Mouse (Mus musculus) T-helper 1 cell (primary cell): Measurements from ENCODE around the gene Fbxo31.

ENCODE experiments used
- in situ Hi-C: fragments of 300-600 bp; cut with MboI, MseI; formaldehyde crosslinking; loops from one replicate; pipeline ENCODE4 v1.15.1; 2025; ENCODE audit warnings: high pct_unique_total_duplicates

The Fbxo31 gene

DNA sequence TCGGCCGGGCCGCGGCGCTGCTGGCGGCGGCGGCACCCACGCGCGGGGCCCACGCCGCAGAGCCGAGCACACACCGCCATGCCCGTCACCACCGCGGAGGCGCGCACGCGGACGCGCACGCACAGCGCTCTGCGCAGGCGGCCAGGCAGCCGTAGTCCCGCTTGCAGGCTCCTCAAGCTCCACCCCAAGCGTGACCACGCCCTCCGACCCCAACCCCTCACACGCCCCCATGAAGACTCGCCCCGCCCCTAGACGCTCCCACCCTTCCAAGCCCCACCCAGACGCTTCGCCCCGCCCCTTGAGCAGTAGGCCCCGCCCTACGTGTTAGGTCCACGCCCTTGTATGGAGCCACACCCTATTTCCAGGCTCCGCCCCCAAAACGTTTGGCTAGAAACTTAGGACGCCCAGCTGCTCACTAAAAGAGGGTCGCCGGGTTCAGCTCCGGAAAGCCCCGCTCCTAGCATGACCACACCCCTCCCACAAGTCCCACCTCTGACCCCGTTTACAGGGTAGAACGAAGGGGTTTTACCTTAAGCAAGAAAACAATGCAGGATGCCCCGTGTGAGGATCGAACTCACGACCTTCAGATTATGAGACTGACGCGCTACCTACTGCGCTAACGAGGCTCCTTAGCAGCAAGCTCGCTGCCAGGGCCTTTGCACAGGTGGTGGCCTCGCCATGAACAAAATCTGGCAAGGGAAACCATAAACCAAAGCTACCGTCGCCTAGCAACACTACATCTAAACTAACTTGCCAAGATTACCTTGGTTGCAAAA is at the start of gene Fbxo31:
Fbxo31 (minus strand) TSS at position 131 of the 776 bp plus-strand sequence.
- in situ Hi-C loops: loop anchor here (25.0 kb wide), 2 partner anchors 917 to 1983 kb away; partner anchors contain the start of genes Cox4i1, Emc8 and Gm27021

DNA sequence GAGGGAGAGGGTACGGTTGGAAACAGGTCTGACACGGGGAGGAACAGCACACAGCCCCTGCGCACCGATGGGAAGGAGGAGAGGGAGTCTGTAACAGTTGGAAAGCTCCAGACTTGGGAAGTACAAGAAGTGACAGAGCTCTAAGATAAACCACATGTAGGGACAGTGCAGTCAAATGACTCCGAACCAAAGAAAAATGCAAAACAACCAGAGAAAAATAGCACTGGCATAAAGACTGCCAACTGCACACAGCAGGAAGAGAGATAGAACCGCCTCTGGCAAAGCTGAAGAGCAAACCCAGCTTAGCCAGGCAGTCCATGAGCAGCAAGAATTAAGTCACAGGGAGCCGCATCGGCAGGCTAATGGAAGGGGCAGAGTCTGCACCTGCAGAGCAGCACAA is 44.4 kb upstream of the Fbxo31 start:
- in situ Hi-C loops: no loop called here

DNA sequence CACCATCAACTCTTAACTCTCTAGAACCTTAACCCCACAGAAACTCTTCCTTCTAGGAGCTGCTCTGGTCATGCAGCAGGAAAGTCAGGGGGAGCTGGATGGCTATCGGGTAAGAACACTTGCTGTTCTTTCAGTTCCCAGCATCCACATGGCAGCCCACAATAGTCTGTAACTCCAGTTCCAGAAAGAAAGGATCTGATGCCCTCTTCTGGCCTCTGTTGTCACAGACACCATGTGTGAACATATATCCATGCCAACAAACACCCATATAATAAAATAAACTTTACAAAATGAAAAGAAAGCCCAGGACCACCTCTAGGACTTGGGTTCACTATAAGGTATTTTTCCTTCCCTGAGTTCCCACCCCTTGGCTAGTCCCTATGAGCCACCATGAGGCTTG is 43.3 kb upstream of the Fbxo31 start:
- in situ Hi-C loops: no loop called here

DNA sequence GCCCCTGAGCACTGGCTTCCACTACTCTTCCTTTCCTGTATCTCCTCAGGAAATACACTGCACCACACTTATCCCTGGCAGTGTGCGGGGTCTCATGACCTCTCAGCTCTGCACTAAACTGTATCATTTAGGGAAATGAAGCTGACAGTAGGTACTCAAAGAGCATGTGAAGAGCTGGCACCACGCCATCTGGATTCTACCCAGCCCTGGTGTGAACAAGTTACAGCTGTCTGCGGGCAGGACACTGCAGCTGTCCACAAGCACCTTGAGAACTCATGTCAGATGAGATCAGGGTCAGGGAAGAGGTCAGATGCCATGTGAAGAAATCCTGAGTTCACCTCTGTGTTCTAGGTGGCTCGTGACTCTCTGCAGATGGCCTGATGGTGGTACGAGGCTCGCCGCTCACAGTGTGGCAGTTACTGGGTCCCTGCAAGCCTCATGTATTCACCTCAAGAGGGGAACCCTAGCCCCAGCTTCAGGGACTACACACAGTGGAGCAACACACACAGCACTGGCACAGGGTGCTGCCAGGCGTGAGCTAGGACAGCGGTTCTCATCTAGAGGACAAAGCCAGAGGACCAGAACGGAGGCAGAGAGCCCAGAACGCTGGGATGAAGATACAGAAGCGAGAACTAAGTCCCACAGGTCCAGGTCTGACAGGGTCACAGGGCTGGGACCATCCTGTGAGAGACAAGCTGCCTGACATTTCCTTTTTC is 42.4 kb upstream of the Fbxo31 start:
- in situ Hi-C loops: no loop called here

DNA sequence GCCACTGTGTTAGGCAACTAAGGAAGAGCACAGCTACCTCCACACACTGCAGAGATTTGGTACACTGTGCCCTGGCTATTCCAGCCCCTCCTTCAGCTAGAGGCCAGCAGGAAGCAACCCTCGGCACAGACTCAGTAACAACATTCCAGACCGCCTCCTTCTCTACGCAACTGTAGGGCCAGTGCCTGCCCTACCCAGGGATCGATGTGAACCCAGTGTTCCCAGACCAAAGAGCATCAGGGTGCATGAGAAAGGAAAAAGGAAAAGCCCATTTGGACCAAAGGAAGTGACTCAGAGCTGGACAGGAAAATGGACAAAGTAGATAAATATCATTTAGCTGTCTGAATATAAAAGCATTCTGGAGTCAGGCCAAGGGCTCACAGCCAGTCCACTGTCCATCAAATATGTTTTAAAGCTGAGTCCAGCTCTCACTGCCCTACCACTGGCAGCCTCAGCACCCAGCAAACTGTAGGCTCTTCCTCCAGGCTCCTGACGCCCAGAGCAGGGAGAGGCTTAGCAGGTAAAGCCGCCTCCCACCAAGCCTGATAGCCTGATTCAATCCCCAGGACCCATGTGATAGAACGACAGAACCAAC is 40.9 kb upstream of the Fbxo31 start:
- in situ Hi-C loops: no loop called here

DNA sequence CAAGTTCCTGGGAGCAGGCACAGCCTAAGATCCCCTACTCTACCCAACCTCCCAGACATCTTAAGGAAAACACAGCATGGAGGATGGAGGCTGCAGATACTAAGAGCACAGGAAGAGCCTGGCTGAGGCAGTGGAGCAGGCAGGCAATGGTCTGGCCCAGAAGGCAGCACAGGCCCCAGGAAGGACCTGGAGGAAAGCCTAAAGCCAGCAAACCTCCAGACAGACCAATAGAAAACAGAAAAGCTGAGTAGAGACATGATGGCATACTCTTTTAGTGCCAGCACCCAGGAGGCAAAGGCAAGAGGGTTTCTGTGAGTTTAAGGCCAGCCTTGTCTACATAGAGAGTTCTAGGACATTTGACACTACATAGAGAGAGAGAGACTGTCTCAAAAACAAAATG is 34.8 kb upstream of the Fbxo31 start:
- in situ Hi-C loops: no loop called here

DNA sequence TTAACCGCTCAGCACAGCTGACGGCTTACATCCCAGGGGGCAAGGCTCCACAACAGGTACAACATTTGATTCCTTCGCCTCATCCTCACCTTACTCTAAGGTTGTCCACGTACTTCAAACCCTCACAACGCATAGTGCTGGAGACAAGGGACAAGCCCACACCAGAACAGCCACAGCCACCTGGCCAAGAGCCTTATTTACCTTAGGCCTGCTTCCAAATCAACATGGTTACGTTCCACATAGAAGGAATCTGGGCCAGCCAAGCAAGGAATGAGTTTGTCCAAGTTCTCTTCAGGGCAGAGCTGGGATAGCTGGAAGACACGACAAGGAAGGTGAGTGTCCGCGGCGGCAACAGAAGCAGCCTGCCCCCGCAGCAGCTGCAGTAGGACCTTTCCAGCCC is 31.3 kb upstream of the Fbxo31 start:
- in situ Hi-C loops: no loop called here

DNA sequence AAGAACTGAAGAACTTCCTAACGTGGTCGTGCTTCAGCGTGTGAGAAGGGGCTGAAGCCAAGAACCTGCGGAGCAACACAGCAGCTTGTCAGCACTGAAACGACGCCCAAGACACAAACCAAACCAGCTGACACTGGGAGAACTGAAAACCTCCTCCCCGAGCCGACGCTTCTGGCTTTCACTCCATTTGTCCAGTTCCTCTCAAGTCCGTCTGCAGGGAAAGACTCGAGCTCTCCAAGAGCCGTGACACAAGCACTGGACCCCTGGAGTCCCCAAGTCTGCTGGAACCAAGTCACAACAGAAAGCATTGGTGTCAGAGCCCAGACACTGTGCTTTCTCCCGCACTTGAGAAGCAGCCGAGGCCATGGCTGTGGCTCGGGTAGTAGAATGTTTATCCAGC is 30.6 kb upstream of the Fbxo31 start:
- in situ Hi-C loops: no loop called here

DNA sequence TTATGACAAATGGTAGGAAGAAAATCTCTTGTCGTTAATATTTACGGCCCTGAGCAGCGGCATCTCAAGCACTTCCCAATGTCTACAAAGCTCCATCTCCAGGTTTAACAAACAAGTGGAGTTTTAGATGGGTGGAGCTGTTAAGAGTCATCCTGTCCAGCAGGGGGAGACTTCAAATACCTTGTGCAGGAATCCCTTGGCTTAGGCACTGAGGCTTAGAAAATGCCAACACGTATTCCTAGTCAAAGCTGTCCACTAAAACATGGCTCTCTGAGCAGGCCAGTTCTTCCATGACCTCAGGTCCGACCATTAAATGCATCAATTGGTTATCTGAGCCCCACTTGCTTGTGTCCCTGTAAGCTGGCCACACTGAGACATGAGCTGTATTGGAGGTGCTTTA is 29.1 kb upstream of the Fbxo31 start:
- in situ Hi-C loops: no loop called here

DNA sequence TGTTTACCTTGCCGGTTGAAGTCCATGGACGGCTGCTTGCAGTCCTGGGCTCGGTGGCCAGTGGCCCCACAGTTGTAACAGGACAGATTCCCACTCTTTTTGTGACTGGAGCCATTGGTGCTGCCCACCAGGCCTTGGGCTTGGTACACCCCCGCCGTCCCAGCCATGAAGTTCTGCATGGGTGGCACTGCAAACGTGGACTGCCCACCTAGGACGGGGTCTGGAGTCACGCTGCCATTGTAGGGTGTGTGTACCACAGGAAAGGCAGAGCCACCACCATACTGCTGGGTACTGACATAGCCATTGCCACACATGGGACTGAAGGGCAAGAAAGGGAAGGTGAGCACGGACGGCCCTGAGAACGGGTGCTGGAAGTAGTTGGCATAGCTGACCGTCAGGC is 25.2 kb upstream of the Fbxo31 start:
- in situ Hi-C loops: no loop called here

DNA sequence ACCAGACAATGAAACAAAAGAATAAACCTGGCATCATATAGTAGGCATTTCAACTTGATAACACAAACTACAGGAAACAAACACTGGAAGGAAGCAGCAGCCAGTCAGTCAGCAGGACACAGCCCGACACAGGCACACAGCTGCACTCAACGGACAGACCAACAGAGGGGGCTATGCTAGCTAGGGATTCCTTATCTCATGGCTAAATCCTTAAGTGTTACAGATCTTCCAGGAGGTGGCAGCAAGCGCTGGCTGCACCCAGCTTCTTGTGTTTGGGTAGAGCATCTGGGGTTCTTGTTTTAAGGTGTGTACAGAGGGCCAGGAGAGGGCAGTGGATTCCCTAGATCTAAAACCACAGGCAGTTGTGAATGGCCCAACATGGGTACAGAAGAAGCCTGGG is 24.3 kb upstream of the Fbxo31 start:
- in situ Hi-C loops: no loop called here

DNA sequence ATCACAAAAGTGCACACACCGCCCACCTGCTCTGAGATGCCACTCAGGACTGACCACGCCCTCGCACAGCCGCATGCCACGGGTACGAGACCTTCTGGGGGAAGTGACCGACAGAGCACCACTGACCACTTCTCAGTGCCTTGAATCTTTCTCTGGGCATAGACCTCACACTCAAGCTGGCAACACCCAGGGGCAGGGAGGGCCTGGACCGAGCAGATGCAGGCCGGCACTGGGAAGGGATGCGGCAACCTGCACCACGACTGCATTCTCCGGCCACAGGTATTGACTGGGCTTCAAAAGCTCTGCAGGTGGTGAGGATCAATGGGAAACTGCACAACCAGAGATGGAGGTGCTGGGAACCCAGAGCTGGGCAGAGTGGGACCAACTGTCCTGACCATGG is 23.8 kb upstream of the Fbxo31 start:
- in situ Hi-C loops: no loop called here

DNA sequence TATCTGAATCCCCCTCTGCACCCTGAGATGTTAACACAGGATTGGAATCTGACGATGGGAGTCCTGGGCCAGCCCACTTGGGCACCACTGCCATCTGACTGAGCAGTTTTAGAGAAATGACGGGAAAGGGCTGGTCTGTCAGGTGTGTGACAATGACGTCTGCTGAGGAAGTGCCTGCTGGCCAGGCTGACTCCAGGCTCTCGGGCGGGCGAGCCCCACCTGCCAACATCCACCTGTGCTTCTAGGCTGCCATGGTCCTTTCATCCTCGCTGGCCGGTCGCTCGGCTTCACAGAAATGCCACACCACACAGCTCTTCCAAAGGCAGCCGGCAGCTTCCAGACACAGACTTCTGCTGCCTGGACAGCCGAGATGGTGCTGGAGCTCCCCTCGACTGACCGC is 21.2 kb upstream of the Fbxo31 start:
- in situ Hi-C loops: loop anchor here (25.0 kb wide), 2 partner anchors 938 to 1962 kb away; partner anchors contain the start of genes Cox4i1, Emc8 and Gm27021

DNA sequence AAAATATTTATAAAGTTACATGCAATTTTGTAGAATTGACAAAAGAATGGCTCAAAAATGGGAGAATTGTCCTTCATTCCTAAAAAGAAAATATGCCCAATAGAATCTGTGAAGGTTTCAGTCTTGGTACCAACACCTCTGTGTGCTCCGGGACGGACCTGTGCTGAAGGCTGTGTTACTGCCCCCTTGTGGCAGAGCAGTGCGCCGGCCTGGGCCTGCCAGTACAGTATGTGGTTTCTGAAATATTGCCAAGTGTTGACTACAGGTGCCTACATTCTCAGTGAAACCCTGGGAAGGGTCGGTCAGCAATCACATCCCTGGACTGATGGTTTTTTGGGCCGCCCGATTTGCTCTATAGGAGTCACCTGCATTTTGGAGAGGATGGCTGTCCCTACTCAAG is 20.3 kb upstream of the Fbxo31 start:
- in situ Hi-C loops: loop anchor here (25.0 kb wide), 2 partner anchors 937 to 1963 kb away; partner anchors contain the start of genes Cox4i1, Emc8 and Gm27021

DNA sequence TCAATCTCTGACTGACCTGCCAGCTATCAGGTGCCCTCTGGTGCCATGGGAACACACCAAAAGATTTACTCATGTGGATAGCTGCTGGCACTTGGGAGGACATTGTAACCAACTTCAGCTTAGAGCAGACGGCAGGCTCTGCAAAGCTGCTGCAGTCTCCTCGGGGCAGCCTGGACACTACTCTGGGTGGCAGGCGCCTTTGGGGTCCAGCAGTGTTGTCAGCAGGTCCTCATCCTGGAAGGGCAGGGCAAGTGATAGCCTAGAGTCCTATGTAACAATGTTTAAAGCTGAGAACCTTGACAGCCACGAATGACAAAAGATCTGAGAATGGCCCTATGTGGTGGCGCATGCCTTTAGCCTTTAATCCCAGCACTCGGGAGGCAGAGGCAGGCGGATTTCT is 19.6 kb upstream of the Fbxo31 start:
- in situ Hi-C loops: loop anchor here (25.0 kb wide), 2 partner anchors 936 to 1964 kb away; partner anchors contain the start of genes Cox4i1, Emc8 and Gm27021

DNA sequence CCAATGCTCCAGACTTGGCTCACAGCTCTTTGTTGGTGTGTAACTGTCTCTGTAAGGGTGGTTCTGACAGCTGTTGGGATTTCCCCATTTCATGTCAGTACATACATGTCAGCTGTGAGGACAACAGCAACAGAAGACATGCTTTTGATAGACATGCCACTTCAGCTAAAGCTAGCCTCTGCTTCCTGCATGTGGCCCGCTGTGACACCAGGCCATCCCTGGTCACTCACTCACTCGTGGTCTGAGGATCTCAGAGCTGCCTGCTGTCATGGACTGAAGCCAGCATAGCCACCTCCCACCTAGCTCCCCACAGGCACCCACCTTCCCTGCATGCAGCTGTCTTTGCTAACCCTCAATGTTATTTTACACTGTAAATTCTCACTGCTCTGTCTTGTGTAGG is 18.9 kb upstream of the Fbxo31 start:
- in situ Hi-C loops: loop anchor here (25.0 kb wide), 2 partner anchors 935 to 1965 kb away; partner anchors contain the start of genes Cox4i1, Emc8 and Gm27021

DNA sequence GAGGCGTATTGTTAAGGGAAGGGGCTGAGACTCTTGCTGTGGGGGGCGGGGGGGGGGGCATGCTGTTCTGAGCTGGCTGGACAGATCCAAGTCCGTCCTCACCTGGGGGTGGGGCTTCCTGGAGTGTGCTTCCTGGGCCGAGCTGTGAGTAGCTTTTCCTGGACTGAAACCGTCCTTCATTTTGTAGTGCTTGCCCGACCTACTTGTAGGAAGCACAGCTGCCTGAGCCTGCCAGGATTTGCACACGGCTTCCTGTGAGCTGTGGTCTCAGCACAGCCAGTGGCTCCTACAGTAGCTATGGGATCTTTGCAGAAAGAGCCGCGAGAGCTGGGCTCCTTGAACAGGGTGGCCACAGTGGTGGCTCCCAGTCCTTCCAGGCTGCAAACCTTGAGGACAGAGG is 15.4 kb upstream of the Fbxo31 start:
- in situ Hi-C loops: loop anchor here (5.0 to 25.0 kb wide), 3 partner anchors 47 to 1968 kb away; partner anchors contain the start of genes Cox4i1, Emc8 and Gm27021

DNA sequence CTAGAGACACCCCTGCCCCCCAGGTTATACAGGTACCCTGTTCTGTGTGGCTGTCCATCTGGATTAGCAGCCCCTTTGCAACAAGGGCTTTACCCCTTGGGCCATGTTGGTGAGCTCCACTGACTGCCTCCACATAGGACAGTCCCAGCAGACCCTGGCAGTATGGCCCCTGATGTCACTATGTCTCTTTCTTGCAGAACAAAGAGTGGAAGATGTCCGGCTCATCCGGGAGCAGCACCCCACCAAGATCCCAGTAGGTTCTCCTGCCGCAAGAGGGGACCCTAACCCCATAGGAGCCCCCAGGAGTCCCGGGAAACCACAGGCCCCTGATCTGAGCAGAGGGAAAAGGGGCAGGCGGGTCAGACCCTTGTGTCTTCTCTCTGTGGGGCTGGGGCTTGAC is 14.7 kb upstream of the Fbxo31 start:
- in situ Hi-C loops: loop anchor here (5.0 to 25.0 kb wide), 3 partner anchors 46 to 1969 kb away; partner anchors contain the start of genes Cox4i1, Emc8 and Gm27021

DNA sequence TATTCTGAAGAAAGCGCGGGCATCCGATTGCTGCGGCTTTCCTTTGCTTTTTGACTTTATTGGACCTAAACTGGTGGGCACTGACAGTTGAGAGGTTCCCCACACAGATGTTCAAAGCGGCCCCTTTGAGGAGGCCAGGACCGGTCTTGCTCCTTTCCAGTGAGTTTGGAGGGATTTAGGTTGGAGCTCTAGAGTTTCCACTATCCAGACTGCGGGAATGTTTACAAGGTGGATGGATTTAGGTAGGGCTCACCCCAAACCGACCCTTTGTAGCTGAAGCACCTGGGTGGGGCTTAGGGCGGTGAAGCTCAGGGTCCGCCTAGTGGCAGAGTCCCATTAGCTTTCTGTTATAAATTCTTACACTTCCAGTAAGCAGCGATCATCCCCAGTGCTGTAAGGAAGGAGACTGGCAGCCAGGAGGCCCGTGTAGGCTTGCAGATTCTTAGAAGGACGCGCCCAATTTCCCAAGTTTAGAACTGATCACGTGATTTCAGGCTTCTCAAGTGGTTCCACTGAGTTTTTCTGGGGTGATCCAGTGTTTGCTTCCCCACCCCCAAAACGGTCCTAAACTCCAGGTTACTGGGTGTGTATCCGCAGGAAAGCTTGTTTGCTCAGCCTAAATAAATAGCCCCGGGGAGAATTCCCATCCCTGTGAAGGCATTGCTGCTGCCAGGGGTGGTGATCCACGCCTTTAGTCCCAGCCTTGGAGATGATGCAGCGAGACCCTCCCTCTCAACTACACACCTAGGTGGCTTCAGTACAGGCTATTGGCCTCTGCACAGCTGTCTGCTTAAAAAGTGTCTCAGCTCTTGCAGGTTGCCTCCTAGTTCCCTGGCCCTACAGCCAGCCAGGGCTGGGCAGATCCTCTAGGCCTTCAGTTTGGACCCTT is 12.8 kb upstream of the Fbxo31 start:
- in situ Hi-C loops: loop anchor here (5.0 to 25.0 kb wide), 3 partner anchors 44 to 1971 kb away; partner anchors contain the start of genes Cox4i1, Emc8 and Gm27021

DNA sequence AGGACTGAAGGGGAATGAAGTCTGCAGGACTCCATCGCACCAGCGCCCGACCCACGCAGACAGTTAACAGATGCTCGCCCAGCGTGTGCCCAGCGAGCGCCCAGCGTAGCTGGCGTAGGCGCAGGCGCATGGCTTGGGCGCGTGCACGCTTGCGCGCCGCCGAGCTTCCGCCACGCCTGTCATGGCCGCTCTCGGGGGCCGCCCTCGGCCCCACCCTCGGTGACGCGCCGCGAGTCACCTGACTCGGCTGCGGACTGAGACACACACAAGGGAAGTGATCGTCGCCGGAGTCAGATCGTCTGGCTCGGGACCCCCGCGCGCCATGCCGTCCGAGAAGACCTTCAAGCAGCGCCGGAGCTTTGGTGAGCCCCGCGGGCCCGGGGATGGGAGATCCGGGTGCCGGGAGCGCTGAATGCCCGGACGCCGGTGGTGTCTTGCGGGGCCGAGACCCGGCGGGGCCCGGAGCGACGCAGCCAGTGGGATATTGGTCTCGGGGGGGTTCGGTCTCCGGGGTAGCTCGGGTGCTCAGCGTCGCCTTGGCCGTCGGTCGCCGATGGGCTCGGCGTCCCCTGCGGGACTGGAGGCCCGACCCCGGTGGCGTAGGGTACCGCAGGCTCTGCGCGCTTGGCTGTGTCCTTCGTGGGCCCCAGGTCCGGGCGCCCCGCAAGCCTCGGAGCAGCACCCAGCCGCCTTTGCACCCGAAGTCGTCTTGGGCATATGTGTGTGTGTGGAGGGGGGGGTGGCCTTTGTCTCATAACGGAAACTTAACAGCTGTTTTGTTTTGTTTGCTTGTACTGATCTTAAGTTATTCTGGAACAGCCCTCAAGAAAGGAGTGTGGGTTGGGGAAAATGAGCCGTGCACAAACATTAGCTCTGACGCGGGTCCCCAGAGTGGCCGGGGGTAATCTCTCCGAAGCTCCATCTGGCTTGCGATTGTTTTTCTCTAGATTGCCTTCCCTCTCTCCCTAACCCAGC is 11.9 kb upstream of the Fbxo31 start, which contains the start of gene Map1lc3b:
Map1lc3b (plus strand) TSS at position 159 of the 975 bp plus-strand sequence.
- in situ Hi-C loops: loop anchor here (5.0 to 25.0 kb wide), 3 partner anchors 43 to 1972 kb away; partner anchors contain the start of genes Cox4i1, Emc8 and Gm27021
